Mouse (Mus musculus) NIH3T3 (cell line): ENCODE results near the gene Hscb.
A peak's percentile ranks its signal among the peaks of the same experiment; 100 is the strongest.

Source experiments
- DNase-seq: peaks from one replicate; pipeline ENCODE4 v3.0.0-alpha.2; 2012; ENCODE audit warnings: low read depth

Hscb gene

DNA sequence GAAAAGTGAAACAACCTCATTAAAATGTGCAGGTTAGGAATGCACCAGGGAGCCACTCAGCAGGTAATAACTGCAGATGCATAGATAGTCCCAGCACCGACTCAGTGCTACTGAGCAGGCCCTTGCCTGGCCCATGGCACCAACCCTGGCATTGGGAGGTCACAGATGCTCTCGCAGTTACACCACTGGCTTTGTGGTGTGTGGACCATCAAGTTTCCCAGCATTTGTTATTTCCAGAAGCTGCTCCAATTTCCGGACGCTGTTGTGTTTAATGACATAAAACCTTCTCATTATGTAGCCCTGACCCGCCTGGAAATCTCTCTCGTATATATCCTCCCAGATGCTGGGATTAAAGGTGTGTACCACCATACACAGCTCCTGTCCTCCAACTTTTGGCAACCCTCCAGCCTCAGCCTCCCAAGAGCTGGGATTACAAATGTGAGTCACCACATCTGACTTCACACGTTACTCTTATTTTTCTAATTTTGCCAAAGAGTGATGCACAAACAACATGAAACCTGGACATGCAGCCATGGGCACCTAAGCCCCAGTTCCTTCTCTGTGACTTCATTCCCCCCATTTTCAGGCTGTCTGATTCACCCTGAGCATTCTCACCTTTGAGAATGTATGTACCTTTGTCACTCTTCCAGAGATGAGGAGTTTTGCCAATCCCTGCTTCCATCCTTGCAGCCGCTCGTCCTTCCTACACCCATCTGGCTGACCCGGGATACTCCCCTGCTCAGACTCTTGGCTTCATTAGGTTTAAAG is 58.6 kb downstream of the Hscb start:
- peak; percentile 65 for DNase-seq

GRCm38 (mm10) chr5:110779998-110780760 is 59.4 kb downstream of the Hscb start, which contains the start of gene Pus1:
Pus1 (minus strand) TSS chr5:110780659.
- DNase-seq: peak; percentile 96

DNA sequence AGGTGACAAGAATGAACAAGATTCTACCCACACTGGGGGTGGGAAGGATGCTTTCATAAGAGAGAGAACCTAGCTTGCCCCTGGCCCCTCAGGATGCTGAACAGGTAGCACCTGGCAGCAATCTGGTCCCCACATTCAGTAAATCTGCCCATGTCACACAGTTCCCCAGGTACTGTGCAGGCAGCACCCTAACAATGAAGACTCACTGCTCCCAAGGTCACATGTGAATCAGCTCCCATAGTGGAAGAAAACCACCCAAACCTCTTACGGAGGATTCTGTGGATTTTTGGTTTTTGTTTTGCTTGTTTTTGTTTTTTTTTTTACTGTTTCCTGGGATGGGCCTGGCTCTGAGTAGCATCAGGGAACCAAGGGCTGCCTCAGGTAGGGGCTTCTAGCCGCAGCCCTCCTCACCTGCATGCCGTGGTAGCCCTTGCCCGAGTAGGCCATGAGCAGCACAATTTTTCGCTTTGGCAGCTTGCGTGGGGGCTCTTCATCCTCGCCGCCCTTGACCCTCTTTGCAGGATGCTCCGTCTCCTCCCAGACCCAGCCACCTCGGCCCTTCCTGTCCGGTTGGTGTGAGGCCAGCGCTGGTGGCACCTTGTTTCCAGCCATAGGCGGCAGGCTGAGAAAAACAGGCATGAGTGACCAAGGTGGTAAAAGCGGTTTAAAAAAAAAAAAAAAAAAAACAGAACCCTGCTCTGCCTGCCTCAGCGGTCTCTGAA is 60.1 kb downstream of the Hscb start:
- DNase-seq: no peak
